Mouse (Mus musculus): Measurements from ENCODE around the gene Arvcf. TPM values are rescaled to one million over a fixed set of nuclear protein-coding genes. Genes with fewer than 3 reads are reported as not detected.

The Arvcf gene
- total and polyA plus RNA-seq, 3 experiments = 9.1 to 14.5 TPM; not detected in 1

DNA sequence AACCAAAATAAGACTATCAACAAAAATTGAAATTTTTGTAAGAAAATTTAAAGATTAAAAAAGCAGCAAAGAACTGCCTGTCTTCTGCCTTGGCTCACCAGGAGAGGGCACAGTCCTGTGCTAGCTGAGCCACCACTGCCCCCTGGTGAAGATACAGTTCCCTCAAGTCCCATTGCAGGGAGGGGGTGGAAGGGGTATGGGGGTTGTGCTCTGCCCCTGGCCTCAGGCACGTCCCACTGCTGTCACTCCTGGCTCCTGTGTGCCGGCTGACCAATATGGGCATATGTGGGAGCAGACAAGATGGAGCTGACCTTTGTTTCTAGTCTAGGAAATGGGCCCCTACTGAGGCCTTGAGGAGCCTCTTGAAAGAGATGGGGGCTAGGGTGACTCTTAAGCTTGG is 58.3 kb downstream of the Arvcf start (continued):
- TF ChIP-seq GATA1 (IDR thresholded peaks at IDR 0.05; ENCODE audit: low read depth, low read length) (no peak), ZKSCAN1 (IDR thresholded peaks at IDR 0.05; ENCODE audit: low read depth, low read length) (no peak), MAZ (IDR thresholded peaks at IDR 0.05; ENCODE audit: low read depth, low read length) (peak; percentile 75; the same call in 1 of the 2 replicates), HCFC1 (IDR thresholded peaks at IDR 0.05; ENCODE audit: low read depth, low read length) (no peak), ELF1 (IDR thresholded peaks at IDR 0.05; ENCODE audit: low read depth, low read length) (no peak), KAT2A (conservative IDR thresholded peaks at IDR 0.05; ENCODE audit: low read depth, low read length) (no peak), RCOR1 (IDR thresholded peaks at IDR 0.05; ENCODE audit: low read depth, low read length) (no peak), USF1 (IDR thresholded peaks at IDR 0.05; ENCODE audit: low read depth, low read length) (no peak), CHD2 (IDR thresholded peaks at IDR 0.05; ENCODE audit: low read length) (no peak), JUND (IDR thresholded peaks at IDR 0.05; ENCODE audit: low read depth, low read length) (no peak), POLR2AphosphoS5 (IDR thresholded peaks at IDR 0.05; ENCODE audit: borderline replicate concordance, low read depth, low read length) (no peak), POLR2A (IDR thresholded peaks at IDR 0.05; ENCODE audit: control insufficient read depth in 1 of 2, insufficient read depth in 1 of 2, low read depth in 1 of 2, low read length in 2 of 2, poor library complexity in 1 of 2) (no peak)

DNA sequence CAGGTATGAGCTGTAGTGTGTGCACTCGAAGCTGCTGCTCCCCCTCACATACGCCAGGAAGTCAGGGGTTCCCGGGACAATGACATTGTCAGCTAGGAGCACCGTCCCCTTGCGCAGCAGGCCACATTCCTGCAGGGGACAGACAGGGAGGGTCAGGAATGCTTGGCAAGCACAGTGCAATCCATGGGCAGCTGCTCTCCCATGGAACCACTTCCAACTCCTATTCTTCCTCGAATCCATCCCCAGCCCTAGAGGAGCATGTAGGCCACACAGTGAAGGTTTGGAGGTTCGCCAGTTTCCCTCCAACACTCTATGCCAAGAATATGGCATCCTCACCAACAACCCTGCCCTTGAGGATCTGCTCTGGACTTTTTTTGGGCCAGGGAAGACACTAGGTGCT is 59.9 kb downstream of the Arvcf start:
- no peak for DNase-seq (ENCODE audit: low read depth, low spot score)
- H3K9me3 ChIP-seq (replicated peaks; ENCODE audit: insufficient read depth, low read length) = no peaks in the 10 kb centered on the region
- TF ChIP-seq SIN3A (IDR thresholded peaks at IDR 0.05; ENCODE audit: low read length) (no peak), GATA1 (IDR thresholded peaks at IDR 0.05; ENCODE audit: low read depth, low read length) (no peak), MYC (IDR thresholded peaks at IDR 0.05; ENCODE audit: low read depth, low read length) (no peak), POLR2AphosphoS2 (IDR thresholded peaks at IDR 0.05; ENCODE audit: low read length) (no peak), POLR2AphosphoS5 (IDR thresholded peaks at IDR 0.05; ENCODE audit: borderline replicate concordance, low read depth, low read length) (no peak), ZKSCAN1 (IDR thresholded peaks at IDR 0.05; ENCODE audit: low read depth, low read length) (no peak), SMC3 (IDR thresholded peaks at IDR 0.05; ENCODE audit: low read depth, low read length) (no peak), NRF1 (IDR thresholded peaks at IDR 0.05; ENCODE audit: insufficient read depth, low read depth, low read length, poor library complexity, severe bottlenecking) (no peak), E2F4 (IDR thresholded peaks at IDR 0.05; ENCODE audit: borderline replicate concordance, low read depth, low read length) (no peak), POLR2A (IDR thresholded peaks at IDR 0.05; ENCODE audit: control insufficient read depth in 1 of 2, insufficient read depth in 1 of 2, low read depth in 1 of 2, low read length in 2 of 2, poor library complexity in 1 of 2) (no peak), MXI1 (IDR thresholded peaks at IDR 0.05; ENCODE audit: low read depth, low read length) (no peak), JUND (IDR thresholded peaks at IDR 0.05; ENCODE audit: low read depth, low read length) (no peak), MYB (IDR thresholded peaks at IDR 0.05; ENCODE audit: low read depth, low read length) (no peak), MAX (IDR thresholded peaks at IDR 0.05; ENCODE audit: low read length) (no peak), TCF12 (IDR thresholded peaks at IDR 0.05; ENCODE audit: low read depth, low read length) (no peak), USF1 (IDR thresholded peaks at IDR 0.05; ENCODE audit: low read depth, low read length) (no peak), TBP (IDR thresholded peaks at IDR 0.05; ENCODE audit: low read depth, low read length) (no peak), CTCF (IDR thresholded peaks at IDR 0.05 in 2 of 3, conservative IDR thresholded peaks at IDR 0.05 in 1 of 3; ENCODE audit: control insufficient read depth in 1 of 3, insufficient read depth in 1 of 3, low read depth in 2 of 3, low read length in 3 of 3, poor library complexity in 1 of 3, severe bottlenecking in 1 of 3) (no peak), MEF2A (IDR thresholded peaks at IDR 0.05; ENCODE audit: extremely low read depth, insufficient replicate concordance, low read depth, low read length, poor library complexity, severe bottlenecking) (no peak)
- peaks cover 4 to 13% of the 10 kb centered on the region in 2 experiments for H3K4me1 ChIP-seq (ENCODE audit: control insufficient read depth in 1 of 2, insufficient read depth in 2 of 2, low read length in 2 of 2)
- H3K27me3 ChIP-seq (ENCODE audit: control insufficient read depth in 1 of 2, insufficient read depth in 2 of 2, low read length in 2 of 2) = no peaks in the 10 kb centered on the region
- H3K9ac ChIP-seq (ENCODE audit: control insufficient read depth, low read depth, low read length, poor library complexity, severe bottlenecking) = no peak overlapping the region
- no peak overlapping the region for H3K4me3 ChIP-seq (ENCODE audit: control insufficient read depth in 1 of 2, insufficient read depth in 1 of 2, low read depth in 2 of 2, low read length in 2 of 2)
- H3K79me2 ChIP-seq (ENCODE audit: control insufficient read depth, insufficient read depth, low read length, poor library complexity) = no peaks in the 10 kb centered on the region
- no peak overlapping the region for H3K27ac ChIP-seq (ENCODE audit: control insufficient read depth, low read depth, low read length)
- H3K36me3 ChIP-seq (ENCODE audit: control insufficient read depth in 1 of 2, insufficient read depth in 2 of 2, low read length in 2 of 2) = peaks cover 4 to 11% of the 10 kb centered on the region in 2 experiments

Measured in MEL (cell line).